Mouse (Mus musculus): Measurements from ENCODE around the gene Prrc2c. TPM values are rescaled to one million over a fixed set of nuclear protein-coding genes. Genes with fewer than 3 reads are reported as not detected.
A peak's percentile ranks its signal among the peaks of the same experiment; 100 is the strongest.

Gene Prrc2c
- total RNA-seq, 1 experiment: 164 TPM

- no peaks in the 10 kb centered on the region for H3K4me1 ChIP-seq (ENCODE audit: control insufficient read depth in 2 of 2, insufficient read depth in 2 of 2, low read length in 2 of 2, poor library complexity in 1 of 2)
- no peak overlapping the region for H3K4me3 ChIP-seq (ENCODE audit: insufficient read depth in 1 of 2, low read depth in 1 of 2, low read length in 2 of 2, poor library complexity in 1 of 2, severe bottlenecking in 1 of 2)
- H3K27ac ChIP-seq (ENCODE audit: insufficient read depth, low read depth, low read length, poor library complexity, severe bottlenecking): no peak overlapping the region
- H3K9ac ChIP-seq (ENCODE audit: insufficient read depth, low read depth, low read length, poor library complexity, severe bottlenecking): no peak overlapping the region
- TF ChIP-seq CHD2 (IDR thresholded peaks at IDR 0.05; ENCODE audit: low read depth, low read length) (no peak), HCFC1 (IDR thresholded peaks at IDR 0.05; ENCODE audit: borderline replicate concordance, insufficient read depth, low read length) (no peak), ZC3H11A (IDR thresholded peaks at IDR 0.05; ENCODE audit: borderline replicate concordance, low read depth, low read length) (no peak)
- DNase-seq (ENCODE audit: low read depth, low spot score): no peak
- in situ Hi-C loops (cut with MboI; ENCODE audit: low sequenced_read_pairs in 2 of 2, unreplicated experiment in 2 of 2): no loop called here
- no peaks in the 10 kb centered on the region for H3K9me3 ChIP-seq (ENCODE audit: control insufficient read depth, insufficient read depth, low read depth, low read length)
- H3K36me3 ChIP-seq (ENCODE audit: control insufficient read depth, insufficient read depth, low read length, poor library complexity, severe bottlenecking): peaks cover 28% of the 10 kb centered on the region
These were observed 42.5 kb downstream of the Prrc2c start for GRCm38 (mm10) chr1:162697866-162698265.

DNA sequence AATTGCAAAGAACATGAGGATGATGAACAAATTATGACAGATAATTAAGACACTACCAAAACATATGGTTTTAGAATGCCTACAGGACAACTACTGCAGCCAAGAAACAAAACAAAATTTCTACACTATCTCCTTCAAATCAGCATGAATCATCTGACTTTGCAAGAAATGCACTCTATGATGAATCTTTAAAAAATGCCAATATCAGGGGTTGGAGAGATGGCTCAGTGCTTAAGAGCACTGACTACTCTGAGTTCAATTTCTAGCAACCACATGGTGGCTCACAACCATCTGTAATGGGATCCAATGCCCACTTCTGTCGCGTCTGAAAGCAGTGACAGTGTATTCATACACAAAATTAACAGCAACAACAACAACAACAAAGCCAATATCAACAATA, 46.6 kb downstream of the Prrc2c start:
- Histone ChIP-seq H3K27ac (ENCODE audit: insufficient read depth, low read depth, low read length, poor library complexity, severe bottlenecking) (no peak overlapping the region), H3K9me3 (ENCODE audit: control insufficient read depth, insufficient read depth, low read depth, low read length) (no peaks in the 10 kb centered on the region), H3K36me3 (ENCODE audit: control insufficient read depth, insufficient read depth, low read length, poor library complexity, severe bottlenecking) (peaks cover 31% of the 10 kb centered on the region), H3K4me1 (ENCODE audit: control insufficient read depth in 2 of 2, insufficient read depth in 2 of 2, low read length in 2 of 2, poor library complexity in 1 of 2) (no peaks in the 10 kb centered on the region), H3K4me3 (ENCODE audit: insufficient read depth in 1 of 2, low read depth in 1 of 2, low read length in 2 of 2, poor library complexity in 1 of 2, severe bottlenecking in 1 of 2) (no peak overlapping the region), H3K9ac (ENCODE audit: insufficient read depth, low read depth, low read length, poor library complexity, severe bottlenecking) (no peak overlapping the region)
- in situ Hi-C loops (cut with MboI; ENCODE audit: low sequenced_read_pairs in 2 of 2, unreplicated experiment in 2 of 2): no loop called here
- TF ChIP-seq CHD2 (IDR thresholded peaks at IDR 0.05; ENCODE audit: low read depth, low read length) (no peak), ZC3H11A (IDR thresholded peaks at IDR 0.05; ENCODE audit: borderline replicate concordance, low read depth, low read length) (no peak)
- no peak for DNase-seq (ENCODE audit: low read depth, low spot score)

DNA sequence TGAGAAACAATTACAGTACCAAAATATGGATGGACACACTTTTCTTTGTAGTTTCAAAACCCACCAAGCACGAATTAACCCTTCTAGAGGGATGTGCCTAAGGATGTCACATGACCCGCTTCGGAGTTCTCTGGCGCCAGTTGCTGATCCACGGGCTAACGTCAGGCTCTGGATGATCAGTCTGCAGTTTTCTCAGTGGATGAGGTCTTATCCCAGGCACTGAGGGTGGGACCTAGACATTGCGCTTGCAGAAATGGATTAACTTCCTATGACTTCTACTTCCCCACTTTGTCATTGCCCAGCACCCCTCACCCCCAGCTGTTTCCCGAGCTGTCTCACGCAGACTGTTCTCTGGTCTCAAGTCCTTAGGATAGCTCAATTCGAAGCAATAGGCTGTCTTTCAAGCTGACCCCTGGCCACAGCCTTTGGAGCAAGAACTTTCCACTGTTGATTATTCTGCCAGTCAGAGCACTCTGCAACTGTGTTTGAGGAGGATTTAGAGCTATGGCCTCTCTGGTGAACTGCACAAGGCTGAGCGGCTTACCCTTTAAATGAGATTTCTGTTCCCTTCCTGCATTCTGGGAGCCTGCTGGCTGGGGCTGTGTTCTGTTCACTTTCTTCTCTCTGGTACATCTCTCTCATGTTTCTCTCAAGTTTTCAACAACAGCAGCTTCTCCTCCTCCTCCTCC, 74.7 kb downstream of the Prrc2c start:
- no peaks in the 10 kb centered on the region for H3K9me3 ChIP-seq (ENCODE audit: control insufficient read depth, insufficient read depth, low read depth, low read length)
- in situ Hi-C loops (cut with MboI; ENCODE audit: low sequenced_read_pairs in 2 of 2, unreplicated experiment in 2 of 2): loop anchor here (25.0 kb wide), 1 partner anchor 303 kb away; no protein-coding TSS in a partner anchor
- peaks cover 0 to 3% of the 10 kb centered on the region in 2 experiments; a peak in 1 of 4 replicates for H3K4me1 ChIP-seq (ENCODE audit: control insufficient read depth in 2 of 2, insufficient read depth in 2 of 2, low read length in 2 of 2, poor library complexity in 1 of 2)
- no peak overlapping the region for H3K27ac ChIP-seq (ENCODE audit: insufficient read depth, low read depth, low read length, poor library complexity, severe bottlenecking)
- H3K9ac ChIP-seq (ENCODE audit: insufficient read depth, low read depth, low read length, poor library complexity, severe bottlenecking): no peak overlapping the region
- peak; percentile 36 for DNase-seq (ENCODE audit: low read depth, low spot score)
- TF ChIP-seq ZC3H11A (IDR thresholded peaks at IDR 0.05; ENCODE audit: borderline replicate concordance, low read depth, low read length) (no peak), ZNF384 (IDR thresholded peaks at IDR 0.05; ENCODE audit: low read depth, low read length) (no peak), CHD2 (IDR thresholded peaks at IDR 0.05; ENCODE audit: low read depth, low read length) (no peak), MAFK (IDR thresholded peaks at IDR 0.05; ENCODE audit: insufficient read depth, low read depth, low read length) (no peak)
- no peaks in the 10 kb centered on the region; the same call in 1 of the 2 replicates for H3K36me3 ChIP-seq (ENCODE audit: control insufficient read depth, insufficient read depth, low read length, poor library complexity, severe bottlenecking)
- 0 out of 4 replicates have a peak overlapping the region, but pooled peaks of 1 of the 2 experiments have one; percentile 10 for H3K4me3 ChIP-seq (ENCODE audit: insufficient read depth in 1 of 2, low read depth in 1 of 2, low read length in 2 of 2, poor library complexity in 1 of 2, severe bottlenecking in 1 of 2)

GRCm38 (mm10) chr1:162664826-162665475, 75.4 kb downstream of the Prrc2c start:
- Histone ChIP-seq H3K36me3 (ENCODE audit: control insufficient read depth, insufficient read depth, low read length, poor library complexity, severe bottlenecking) (no peaks in the 10 kb centered on the region; the same call in 1 of the 2 replicates), H3K4me1 (ENCODE audit: control insufficient read depth in 2 of 2, insufficient read depth in 2 of 2, low read length in 2 of 2, poor library complexity in 1 of 2) (peaks cover 0 to 3% of the 10 kb centered on the region in 2 experiments; a peak in 1 of 4 replicates), H3K9me3 (ENCODE audit: control insufficient read depth, insufficient read depth, low read depth, low read length) (no peaks in the 10 kb centered on the region), H3K27ac (ENCODE audit: insufficient read depth, low read depth, low read length, poor library complexity, severe bottlenecking) (no peak overlapping the region), H3K4me3 (ENCODE audit: insufficient read depth in 1 of 2, low read depth in 1 of 2, low read length in 2 of 2, poor library complexity in 1 of 2, severe bottlenecking in 1 of 2) (no peak overlapping the region), H3K9ac (ENCODE audit: insufficient read depth, low read depth, low read length, poor library complexity, severe bottlenecking) (no peak overlapping the region)
- TF ChIP-seq MAFK (IDR thresholded peaks at IDR 0.05; ENCODE audit: insufficient read depth, low read depth, low read length) (no peak), HCFC1 (IDR thresholded peaks at IDR 0.05; ENCODE audit: borderline replicate concordance, insufficient read depth, low read length) (no peak), CHD2 (IDR thresholded peaks at IDR 0.05; ENCODE audit: low read depth, low read length) (no peak), ZNF384 (IDR thresholded peaks at IDR 0.05; ENCODE audit: low read depth, low read length) (no peak), ZC3H11A (IDR thresholded peaks at IDR 0.05; ENCODE audit: borderline replicate concordance, low read depth, low read length) (peak; percentile 60; the same call in 1 of the 2 replicates)
- peak; percentile 56 for DNase-seq (ENCODE audit: low read depth, low spot score)
- in situ Hi-C loops (cut with MboI; ENCODE audit: low sequenced_read_pairs in 2 of 2, unreplicated experiment in 2 of 2): loop anchor here (25.0 kb wide), 1 partner anchor 303 kb away; no protein-coding TSS in a partner anchor
